Mouse (Mus musculus) mammary gland, adult 2 months (tissue): Measurements from ENCODE around the gene Crispld2. TPM values are rescaled to one million over a fixed set of nuclear protein-coding genes. Genes with fewer than 3 reads are reported as not detected.

Source experiments
- polyA plus RNA-seq: library from polyadenylated mRNA; depleted of rRNA; stranded (reverse); fragments of >200 nt; gene quantifications from 2 replicates; pipeline ENCODE4 v1.2.3, GENCODE M21; 2012; ENCODE audit warnings: low replicate concordance; rRNA removed

The Crispld2 gene
- 26.0 and 30.3 TPM in 2 replicates for polyA plus RNA-seq

DNA sequence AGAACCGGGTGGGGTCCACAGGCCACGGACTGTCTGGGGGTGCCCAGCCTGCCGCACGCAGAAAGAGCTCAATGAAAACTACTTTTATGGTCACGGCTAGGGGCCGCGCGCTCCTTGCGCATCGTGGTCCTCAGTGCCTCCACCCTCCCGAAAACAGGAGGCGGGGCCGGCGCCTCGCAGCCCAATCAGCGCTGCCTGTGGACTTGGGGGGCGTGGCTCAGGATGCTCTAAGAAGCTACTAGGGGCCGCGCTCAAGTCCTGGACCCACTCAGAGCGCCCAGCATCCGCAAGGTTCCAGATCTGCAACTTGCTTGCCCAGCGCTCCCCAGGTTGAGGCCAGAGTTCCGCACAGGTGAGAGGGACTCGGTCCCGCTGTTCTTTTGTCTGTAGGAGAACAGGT lies at the start of gene Crispld2:
Crispld2 (plus strand) TSS at position 190 of the 400 bp plus-strand sequence.

DNA sequence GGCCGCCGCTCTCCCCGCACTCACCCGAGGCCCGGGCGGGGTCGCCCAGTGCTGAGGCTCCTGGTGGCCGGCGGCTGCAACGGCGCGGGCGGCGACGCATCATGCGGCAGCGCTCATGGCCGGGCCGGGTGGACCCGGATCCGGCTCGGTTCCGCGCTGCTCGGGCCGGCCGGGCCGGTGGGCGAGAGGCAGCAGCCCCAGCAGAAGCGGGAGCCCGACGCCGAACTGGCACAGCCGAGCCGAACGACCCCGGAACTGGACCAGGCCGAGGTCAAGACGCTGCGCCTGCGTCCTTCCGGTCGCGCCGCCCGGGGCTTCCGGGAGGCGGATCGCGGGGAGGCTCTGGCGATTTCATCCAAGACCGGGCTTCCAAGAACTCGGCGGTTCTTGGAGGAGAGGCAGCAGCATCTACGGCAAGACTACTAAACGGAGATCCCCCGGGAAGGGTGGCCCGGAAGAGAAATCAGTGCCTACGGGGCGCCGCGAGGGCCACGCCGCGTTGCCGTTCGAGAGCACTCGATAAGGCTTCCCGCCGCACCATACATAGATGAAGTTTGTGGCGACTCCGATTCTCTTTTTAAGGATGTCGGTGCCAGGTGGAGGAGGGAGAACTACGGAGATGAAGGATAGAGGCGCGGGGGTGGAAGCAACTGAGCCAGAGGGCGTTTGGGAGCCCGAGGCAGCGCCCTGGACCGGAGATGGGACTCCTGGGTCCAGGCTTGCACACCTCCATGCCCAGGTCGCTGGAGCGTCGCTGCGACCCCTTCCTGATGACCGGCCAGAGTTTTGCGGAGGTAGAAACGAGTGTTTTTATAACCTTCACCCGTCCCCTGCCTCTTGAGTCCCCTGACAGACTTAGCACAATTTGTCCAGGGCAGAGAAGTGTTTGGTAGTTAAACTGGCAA lies 109.1 kb downstream of the Crispld2 start, which contains the start of gene Zdhhc7:
Zdhhc7 (minus strand) TSS at position 415 of the 905 bp plus-strand sequence.

Other genes starting within 250 kb of the Crispld2 start
- gene Tldc1, start 214.0 kb upstream of the Crispld2 start, polyA plus RNA-seq = 9.8 and 10.4 TPM in 2 replicates
- gene Cotl1, start 151.9 kb upstream of the Crispld2 start, polyA plus RNA-seq = 212 and 609 TPM in 2 replicates
- 20.4 and 49.9 TPM in 2 replicates for gene Klhl36, start 130.2 kb upstream of the Crispld2 start, polyA plus RNA-seq
- 43.6 and 78.8 TPM in 2 replicates for gene Usp10, start 82.1 kb upstream of the Crispld2 start, polyA plus RNA-seq
- 79.6 and 91.0 TPM in 2 replicates for gene Gm20388, start 81.6 kb upstream of the Crispld2 start, polyA plus RNA-seq
- gene Zdhhc7, start 109.0 kb downstream of the Crispld2 start, polyA plus RNA-seq = 71.1 and 82.0 TPM in 2 replicates
- gene 6430548M08Rik, start 121.7 kb downstream of the Crispld2 start, polyA plus RNA-seq = 9.1 and 21.5 TPM in 2 replicates
- not detected in 2 replicates for gene Fam92b, start 185.0 kb downstream of the Crispld2 start, polyA plus RNA-seq
- gene Gse1, start 236.0 kb downstream of the Crispld2 start, polyA plus RNA-seq = 27.1 and 46.4 TPM in 2 replicates